In genomic region chr2:149950641-149951040, GRCm38 (mm10) we compare ENCODE assay signal across 25 mouse cellular contexts.
DNase-seq lines count a peak whose midpoint lies in the region; ATAC-seq and TF ChIP-seq lines count a peak whose summit lies in the region.
"Had no signal": no experiment of that assay in that cellular context is flagged by ENCODE, and none has a peak within 500 bp of the region (broad histone marks: within the 10 kb centered on the region; RNA-seq: fewer than 3 reads in every experiment).

No protein-coding gene starts in this region.

- DNase-seq in frontal cortex, postnatal 14 days (ENCODE audit: low spot score in 2 of 2), result no peak
- DNase-seq in left cerebral cortex, adult 2 months (ENCODE audit: extremely low spot score in 1 of 2, low spot score in 2 of 2), result no peak
- no peak for DNase-seq in left cerebral cortex, adult 8-10 months (ENCODE audit: low spot score in 2 of 2)
- peak; percentile 14 to 61 for DNase-seq in left cerebral cortex, postnatal 25 days (ENCODE audit: low spot score in 2 of 2)
- DNase-seq in left cerebral cortex, adult 11 months (ENCODE audit: low spot score), result no peak
- peak; percentile 52 for DNase-seq in brain, adult 2 months (ENCODE audit: low read depth, low spot score)
- DNase-seq in heart, adult 8-10 months (ENCODE audit: low spot score), result no peak
- DNase-seq: adrenal gland, adult 8-10 months; adrenal gland, postnatal 14 days; adrenal gland, postnatal 36 days; B cell, adult 2 months; cerebellum, adult 11 months; cerebellum, adult 18-20 months; cerebellum, adult 8-10 months; cerebellum, adult 9-11 months; cerebellum, postnatal 14 days; cerebellum, postnatal 36 days; embryo, embryonic 11 days had no signal

- H3K4me3 ChIP-seq in left cerebral cortex, adult 2 months, result no peak overlapping the region
- H3K4me3 ChIP-seq: embryonic facial prominence, embryonic 12.5 days; forebrain, embryonic 13.5 days; forebrain, embryonic 15.5 days had no signal

- ATAC-seq in frontal cortex, adult (ENCODE audit: low TSS enrichment), result peak; percentile 83
- ATAC-seq: activated CD4-positive, CD25-positive, alpha-beta regulatory T cell, adult 4 months; CD4-positive, CD25-positive, alpha-beta regulatory T cell, adult 4 months; forebrain, embryonic 13.5 days; forebrain, embryonic 15.5 days; Patski had no signal

- intact Hi-C loops in left cerebral cortex, adult 2 months (cut with DNase I), result no loop called here
- intact Hi-C loops in left cerebral cortex, postnatal 25 days (cut with DNase I), result loop anchor here (1.0 kb wide), 1 partner anchor 77 kb away; no protein-coding TSS in a partner anchor

- TF ChIP-seq CTCF in left cerebral cortex, adult 2 months (IDR thresholded peaks at IDR 0.05), result no peak

- H3K27ac ChIP-seq in left cerebral cortex, adult 2 months, result peak overlapping the region; percentile 59
- H3K27ac ChIP-seq: embryonic facial prominence, embryonic 12.5 days; forebrain, embryonic 13.5 days; forebrain, embryonic 15.5 days had no signal

Comparison
In these comparisons a context has a peak if more than half of its experiments do, and no peak if none do; other contexts are left out.
1. DNase-seq: peak in left cerebral cortex, postnatal 25 days (2 of 2) and brain, adult 2 months (single experiment); none in frontal cortex, postnatal 14 days (0 of 2), left cerebral cortex, adult 2 months (0 of 2), left cerebral cortex, adult 8-10 months (0 of 2), left cerebral cortex, adult 11 months (single experiment) and heart, adult 8-10 months (single experiment).